Mouse (Mus musculus): Measurements from ENCODE around the gene Cdh13. TPM values are rescaled to one million over a fixed set of nuclear protein-coding genes. Genes with fewer than 3 reads are reported as not detected.

Gene Cdh13
- polyA plus RNA-seq, 1 experiment from 2014 or later, result 20.0 TPM

DNA sequence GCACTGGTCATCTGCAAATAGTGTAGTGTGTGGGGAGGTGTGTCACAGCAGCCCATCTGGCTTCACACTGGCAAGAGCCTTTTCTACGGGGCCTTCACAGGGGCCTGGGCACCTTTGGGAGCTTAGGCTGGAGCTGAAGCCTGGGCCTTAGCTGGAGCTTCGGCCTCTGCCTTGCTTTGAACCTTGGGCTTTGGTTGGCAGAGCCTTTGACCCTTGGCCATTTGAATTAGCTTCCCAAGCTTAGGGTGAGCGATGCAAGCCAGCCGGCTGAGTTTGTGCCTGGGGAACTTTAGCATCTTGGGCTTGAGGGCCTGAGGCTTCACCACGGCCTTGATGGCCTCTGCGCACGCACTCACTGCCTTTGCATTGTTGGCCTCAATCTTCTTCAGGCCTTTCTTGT, 98.1 kb downstream of the Cdh13 start:
- 92% methylated on average over 7 of the region's 7 CpGs for WGBS
- Histone ChIP-seq H3K9me3 (replicated peaks) (no peaks in the 10 kb centered on the region), H3K4me1 (peaks cover 10% of the 10 kb centered on the region; the same call in 1 of the 2 replicates), H3K27me3 (no peaks in the 10 kb centered on the region), H3K9ac (no peak overlapping the region), H3K4me2 (replicated peaks) (no peak overlapping the region), H3K4me3 (replicated peaks) (no peak overlapping the region), H3K27ac (replicated peaks) (no peak overlapping the region), H3K36me3 (no peaks in the 10 kb centered on the region)
- ATAC-seq (ENCODE audit: insufficient number of reproducible peaks, low FRiP score, low TSS enrichment, low read depth), result no peak

DNA sequence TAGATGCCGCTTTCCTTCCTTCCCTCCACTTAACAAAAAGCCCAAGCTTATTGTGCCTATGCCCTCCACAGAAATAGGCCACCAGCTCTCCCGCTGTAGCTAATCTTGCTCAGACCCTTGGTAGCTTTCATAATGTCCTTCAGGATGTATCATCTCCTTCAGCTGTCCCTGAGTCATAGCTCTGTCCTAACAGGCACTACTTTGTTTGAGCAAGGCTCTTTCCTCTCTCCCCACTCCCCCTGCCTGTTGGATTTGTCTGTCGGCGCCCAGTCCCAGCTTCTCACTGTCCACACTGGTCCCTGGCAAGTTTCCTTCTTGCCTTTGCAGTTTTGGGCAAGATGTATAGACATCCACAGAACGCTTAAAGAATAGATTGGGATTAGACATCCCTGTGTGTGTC, 100.8 kb downstream of the Cdh13 start:
- H3K36me3 ChIP-seq, result no peaks in the 10 kb centered on the region
- H3K9me3 ChIP-seq (replicated peaks), result no peaks in the 10 kb centered on the region
- no peak overlapping the region for H3K27ac ChIP-seq (replicated peaks)
- no peak overlapping the region for H3K9ac ChIP-seq
- 84% methylated on average over 5 of the region's 5 CpGs for WGBS
- H3K4me3 ChIP-seq (replicated peaks), result no peak overlapping the region
- H3K27me3 ChIP-seq, result no peaks in the 10 kb centered on the region
- ATAC-seq (ENCODE audit: insufficient number of reproducible peaks, low FRiP score, low TSS enrichment, low read depth), result no peak
- H3K4me2 ChIP-seq (replicated peaks), result no peak overlapping the region
- peaks cover 10% of the 10 kb centered on the region; the same call in 1 of the 2 replicates for H3K4me1 ChIP-seq

DNA sequence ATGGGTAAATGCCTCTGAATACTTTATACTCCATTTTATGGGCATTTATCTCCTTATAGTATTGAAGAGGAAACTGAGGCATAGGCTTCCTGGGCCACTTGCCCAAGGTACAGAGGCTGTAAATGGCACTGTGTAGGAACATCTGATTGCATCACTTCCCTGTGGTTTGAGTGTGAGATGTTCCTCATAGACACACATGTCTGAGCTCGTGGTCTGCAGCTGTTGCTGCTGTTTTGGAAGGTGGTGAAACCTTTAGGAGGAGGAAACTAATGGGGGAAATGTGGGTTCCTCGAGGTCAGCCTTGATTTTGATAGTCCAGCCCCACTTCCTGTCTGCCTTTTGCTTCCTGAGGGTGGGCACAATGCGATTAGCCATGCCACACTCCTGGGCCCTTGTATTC, 105.9 kb downstream of the Cdh13 start:
- no peak overlapping the region for H3K27ac ChIP-seq (replicated peaks)
- no peak for ATAC-seq (ENCODE audit: insufficient number of reproducible peaks, low FRiP score, low TSS enrichment, low read depth)
- WGBS, result 68% methylated on average over 3 of the region's 3 CpGs
- no peaks in the 10 kb centered on the region for H3K36me3 ChIP-seq
- H3K27me3 ChIP-seq, result no peaks in the 10 kb centered on the region
- no peak overlapping the region for H3K4me3 ChIP-seq (replicated peaks)
- H3K4me2 ChIP-seq (replicated peaks), result no peak overlapping the region
- no peaks in the 10 kb centered on the region for H3K9me3 ChIP-seq (replicated peaks)
- H3K4me1 ChIP-seq, result no peaks in the 10 kb centered on the region
- H3K9ac ChIP-seq, result no peak overlapping the region

DNA sequence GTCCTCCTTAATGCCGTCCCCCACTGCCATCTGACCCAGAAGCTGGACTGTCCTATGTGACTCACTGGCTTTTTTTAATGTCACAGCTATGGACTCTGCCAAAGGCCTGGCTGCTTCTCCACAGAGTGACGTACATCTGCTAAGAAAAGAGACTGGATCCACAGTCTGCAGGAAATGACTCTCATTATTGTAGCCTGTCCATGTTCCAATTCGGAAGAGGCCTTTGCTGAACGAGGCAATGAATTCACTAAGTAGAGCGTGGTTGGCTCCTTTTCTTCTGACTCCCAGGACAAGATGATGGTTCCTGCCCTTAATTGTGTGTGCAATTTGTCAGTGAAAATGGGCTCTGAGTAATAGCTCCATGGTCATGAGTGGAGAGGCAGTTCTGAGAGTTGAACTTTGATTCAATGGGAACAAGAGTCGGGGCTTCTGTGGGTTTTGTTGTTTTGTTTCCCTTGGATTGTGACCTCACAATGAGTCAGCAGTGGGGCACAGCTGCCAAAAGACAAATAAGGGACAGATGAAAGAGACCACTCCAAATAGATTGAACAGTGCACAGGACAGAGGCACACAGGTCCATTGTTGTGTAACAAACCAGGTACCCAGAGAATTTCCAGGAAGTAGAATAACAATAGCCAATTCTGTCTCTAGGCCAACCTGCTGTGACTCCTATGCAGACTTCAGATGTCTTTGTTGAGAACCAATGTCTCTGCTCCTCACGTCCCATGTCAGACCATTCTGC, 110.5 kb downstream of the Cdh13 start:
- no peaks in the 10 kb centered on the region for H3K9me3 ChIP-seq (replicated peaks)
- no peak overlapping the region for H3K4me2 ChIP-seq (replicated peaks)
- WGBS, result 81% methylated on average over 7 of the region's 7 CpGs
- no peak overlapping the region for H3K4me3 ChIP-seq (replicated peaks)
- no peak overlapping the region for H3K27ac ChIP-seq (replicated peaks)
- ATAC-seq (ENCODE audit: insufficient number of reproducible peaks, low FRiP score, low TSS enrichment, low read depth), result no peak
- no peaks in the 10 kb centered on the region for H3K4me1 ChIP-seq
- no peaks in the 10 kb centered on the region for H3K27me3 ChIP-seq
- H3K36me3 ChIP-seq, result no peaks in the 10 kb centered on the region
- H3K9ac ChIP-seq, result no peak overlapping the region

DNA sequence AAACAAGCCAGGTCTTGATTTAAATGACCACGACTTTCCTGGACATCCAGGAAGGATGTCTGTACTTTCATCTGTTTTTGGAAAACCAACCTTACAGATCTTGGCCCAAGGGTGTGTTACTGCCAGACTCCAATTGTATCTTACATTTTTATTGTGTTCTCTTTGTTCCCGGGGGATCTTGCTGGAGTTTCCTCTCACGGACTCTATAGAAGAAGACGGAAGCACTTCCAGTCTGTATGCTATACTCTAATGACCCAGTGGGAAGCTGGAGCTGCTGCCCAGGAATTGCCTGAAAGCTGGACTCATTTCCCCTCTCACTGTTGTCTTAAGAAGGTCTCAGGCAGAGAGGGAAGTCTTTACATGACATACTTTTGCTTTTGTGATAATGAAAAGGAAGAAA, 111.6 kb downstream of the Cdh13 start:
- Histone ChIP-seq H3K4me2 (replicated peaks) (no peak overlapping the region), H3K4me3 (replicated peaks) (no peak overlapping the region), H3K36me3 (no peaks in the 10 kb centered on the region), H3K27me3 (no peaks in the 10 kb centered on the region), H3K9ac (no peak overlapping the region), H3K4me1 (no peaks in the 10 kb centered on the region), H3K27ac (replicated peaks) (no peak overlapping the region), H3K9me3 (replicated peaks) (no peaks in the 10 kb centered on the region)
- 66% methylated on average over 4 of the region's 4 CpGs for WGBS
- no peak for ATAC-seq (ENCODE audit: insufficient number of reproducible peaks, low FRiP score, low TSS enrichment, low read depth)

DNA sequence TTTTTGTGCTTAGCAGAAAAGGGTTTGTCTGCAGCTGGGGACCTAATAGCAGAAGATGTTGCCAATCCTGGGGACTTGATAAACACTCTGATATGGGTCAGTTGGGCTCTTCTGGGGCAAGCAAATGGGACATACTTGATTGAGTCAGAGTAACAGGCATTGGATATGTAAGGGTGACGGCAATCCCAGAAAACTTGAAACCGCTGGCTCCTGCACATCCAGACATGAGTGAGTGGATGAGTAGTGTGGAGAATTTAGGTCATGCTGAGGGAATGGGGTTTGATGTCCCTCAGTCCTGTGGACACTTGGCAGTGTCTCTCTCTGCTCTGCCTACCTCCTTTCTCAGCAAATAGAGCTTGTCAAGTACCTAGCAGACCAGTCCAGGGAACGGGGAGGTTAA, 121.3 kb downstream of the Cdh13 start:
- H3K9me3 ChIP-seq (replicated peaks), result no peaks in the 10 kb centered on the region
- H3K4me2 ChIP-seq (replicated peaks), result no peak overlapping the region
- H3K27ac ChIP-seq (replicated peaks), result no peak overlapping the region
- ATAC-seq (ENCODE audit: insufficient number of reproducible peaks, low FRiP score, low TSS enrichment, low read depth), result no peak
- H3K4me1 ChIP-seq, result no peaks in the 10 kb centered on the region
- no peak overlapping the region for H3K9ac ChIP-seq
- 87% methylated on average over 3 of the region's 3 CpGs for WGBS
- H3K4me3 ChIP-seq (replicated peaks), result no peak overlapping the region
- H3K36me3 ChIP-seq, result no peaks in the 10 kb centered on the region
- H3K27me3 ChIP-seq, result no peaks in the 10 kb centered on the region

DNA sequence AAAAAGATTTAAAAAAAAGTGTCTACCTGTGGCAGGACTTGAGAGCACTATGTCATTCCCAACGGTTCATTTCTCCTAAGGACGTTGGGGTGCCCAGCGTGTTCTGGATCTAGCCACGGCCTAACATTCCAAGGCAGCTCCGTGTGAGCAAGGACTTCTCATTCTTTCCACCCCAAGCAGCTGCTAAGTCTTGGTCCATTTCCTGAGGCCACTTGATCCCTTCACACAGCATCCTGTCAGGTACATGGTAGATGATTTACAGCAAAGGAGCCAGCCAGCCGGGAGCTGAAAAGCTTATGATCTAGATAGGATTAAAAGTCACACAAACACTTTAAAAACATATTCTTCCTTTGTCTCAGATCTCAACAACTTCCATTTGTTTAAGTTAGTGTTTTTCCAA, 123.8 kb downstream of the Cdh13 start:
- ATAC-seq (ENCODE audit: insufficient number of reproducible peaks, low FRiP score, low TSS enrichment, low read depth), result no peak
- H3K4me3 ChIP-seq (replicated peaks), result no peak overlapping the region
- 76% methylated on average over 6 of the region's 6 CpGs for WGBS

DNA sequence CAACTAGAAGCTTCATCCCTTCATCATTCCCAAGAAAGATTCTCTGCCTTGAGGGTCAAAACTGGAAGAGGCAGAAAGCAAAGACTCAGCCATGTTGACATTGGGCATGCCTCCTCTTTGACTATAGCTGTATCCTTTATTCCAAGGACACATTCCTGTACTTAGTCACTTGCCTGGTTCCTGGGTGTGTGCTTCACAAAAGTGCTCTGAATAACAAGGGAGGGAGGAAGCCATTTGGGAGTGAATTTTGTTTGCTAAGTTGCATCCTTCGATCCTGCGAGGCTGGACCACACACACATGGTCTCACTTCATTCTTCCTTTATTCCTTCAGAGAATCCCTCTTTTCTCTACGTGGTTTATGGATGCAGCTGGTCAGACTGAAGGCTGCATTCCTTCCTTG, 125.9 kb downstream of the Cdh13 start:
- Histone ChIP-seq H3K4me1 (no peaks in the 10 kb centered on the region), H3K27ac (replicated peaks) (no peak overlapping the region), H3K36me3 (no peaks in the 10 kb centered on the region), H3K4me2 (replicated peaks) (no peak overlapping the region), H3K9ac (no peak overlapping the region), H3K9me3 (replicated peaks) (no peaks in the 10 kb centered on the region), H3K27me3 (no peaks in the 10 kb centered on the region), H3K4me3 (replicated peaks) (no peak overlapping the region)
- WGBS, result 79% methylated on average over 3 of the region's 3 CpGs
- no peak for ATAC-seq (ENCODE audit: insufficient number of reproducible peaks, low FRiP score, low TSS enrichment, low read depth)

More for the DNA sequence above, 123.8 kb downstream of the Cdh13 start:
- no peak overlapping the region for H3K4me2 ChIP-seq (replicated peaks)
- no peak overlapping the region for H3K9ac ChIP-seq
- no peak overlapping the region for H3K27ac ChIP-seq (replicated peaks)
- no peaks in the 10 kb centered on the region for H3K27me3 ChIP-seq
- no peaks in the 10 kb centered on the region for H3K9me3 ChIP-seq (replicated peaks)
- H3K36me3 ChIP-seq, result no peaks in the 10 kb centered on the region
- no peaks in the 10 kb centered on the region for H3K4me1 ChIP-seq

DNA sequence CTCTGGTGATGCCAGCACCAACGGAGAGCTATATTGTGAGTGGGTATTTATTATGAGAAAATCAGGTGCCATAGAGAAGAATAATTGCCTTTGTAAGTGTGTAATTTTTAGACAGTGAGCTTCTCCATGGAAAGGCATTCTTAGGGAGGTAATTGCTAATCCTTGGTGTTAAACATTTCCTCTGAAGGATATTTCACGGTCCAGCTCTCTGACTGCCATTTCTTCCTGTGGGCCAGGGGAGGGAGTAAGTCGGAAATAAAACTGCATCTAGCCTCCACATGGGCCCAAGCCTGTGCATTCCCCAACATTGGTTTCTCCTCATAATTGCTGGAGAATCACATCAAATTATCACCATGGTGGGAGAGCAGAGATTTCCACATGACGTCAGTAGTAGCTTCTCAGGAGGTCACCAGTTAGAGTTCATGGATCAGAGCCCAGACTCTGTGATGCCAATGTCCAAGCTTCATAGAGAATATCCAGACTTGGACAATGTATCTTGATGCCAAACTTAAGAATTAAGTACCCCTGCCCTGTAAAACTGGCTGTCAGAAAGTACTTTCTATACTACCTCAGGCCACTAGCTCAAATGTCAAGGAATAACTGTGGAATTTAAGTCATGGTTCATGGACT, 126.9 kb downstream of the Cdh13 start:
- ATAC-seq (ENCODE audit: insufficient number of reproducible peaks, low FRiP score, low TSS enrichment, low read depth), result no peak
- 79% methylated on average over 4 of the region's 4 CpGs for WGBS
- no peak overlapping the region for H3K9ac ChIP-seq

DNA sequence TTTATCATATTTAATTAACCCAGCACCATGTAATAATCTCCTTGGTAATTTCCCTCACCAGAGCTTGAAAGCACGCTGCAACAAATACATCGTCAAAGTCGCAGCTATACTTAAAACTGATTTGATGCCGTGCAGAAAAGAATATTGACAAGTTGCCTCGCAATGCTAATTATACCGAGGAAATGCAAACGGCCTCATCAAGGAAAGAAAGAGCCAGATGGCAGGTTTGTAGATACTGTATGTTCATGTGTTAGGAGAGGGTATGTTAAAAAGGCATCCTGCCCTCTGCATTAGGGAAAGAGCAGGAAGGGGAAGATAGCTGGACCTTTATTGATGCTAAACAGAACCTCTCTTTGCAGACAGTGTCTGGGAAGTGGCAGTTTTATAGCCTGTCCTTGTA, 132.1 kb downstream of the Cdh13 start:
- no peak for ATAC-seq (ENCODE audit: insufficient number of reproducible peaks, low FRiP score, low TSS enrichment, low read depth)
- no peak overlapping the region for H3K27ac ChIP-seq (replicated peaks)
- H3K4me3 ChIP-seq (replicated peaks), result no peak overlapping the region
- WGBS, result 89% methylated on average over 7 of the region's 7 CpGs
- H3K36me3 ChIP-seq, result no peaks in the 10 kb centered on the region
- no peaks in the 10 kb centered on the region for H3K4me1 ChIP-seq
- no peaks in the 10 kb centered on the region for H3K9me3 ChIP-seq (replicated peaks)
- no peaks in the 10 kb centered on the region for H3K27me3 ChIP-seq
- H3K9ac ChIP-seq, result no peak overlapping the region
- no peak overlapping the region for H3K4me2 ChIP-seq (replicated peaks)

More for the DNA sequence above, 126.9 kb downstream of the Cdh13 start:
- H3K4me2 ChIP-seq (replicated peaks), result no peak overlapping the region
- H3K9me3 ChIP-seq (replicated peaks), result no peaks in the 10 kb centered on the region
- H3K27ac ChIP-seq (replicated peaks), result no peak overlapping the region
- no peaks in the 10 kb centered on the region for H3K36me3 ChIP-seq
- H3K27me3 ChIP-seq, result no peaks in the 10 kb centered on the region
- H3K4me3 ChIP-seq (replicated peaks), result no peak overlapping the region
- no peaks in the 10 kb centered on the region for H3K4me1 ChIP-seq

DNA sequence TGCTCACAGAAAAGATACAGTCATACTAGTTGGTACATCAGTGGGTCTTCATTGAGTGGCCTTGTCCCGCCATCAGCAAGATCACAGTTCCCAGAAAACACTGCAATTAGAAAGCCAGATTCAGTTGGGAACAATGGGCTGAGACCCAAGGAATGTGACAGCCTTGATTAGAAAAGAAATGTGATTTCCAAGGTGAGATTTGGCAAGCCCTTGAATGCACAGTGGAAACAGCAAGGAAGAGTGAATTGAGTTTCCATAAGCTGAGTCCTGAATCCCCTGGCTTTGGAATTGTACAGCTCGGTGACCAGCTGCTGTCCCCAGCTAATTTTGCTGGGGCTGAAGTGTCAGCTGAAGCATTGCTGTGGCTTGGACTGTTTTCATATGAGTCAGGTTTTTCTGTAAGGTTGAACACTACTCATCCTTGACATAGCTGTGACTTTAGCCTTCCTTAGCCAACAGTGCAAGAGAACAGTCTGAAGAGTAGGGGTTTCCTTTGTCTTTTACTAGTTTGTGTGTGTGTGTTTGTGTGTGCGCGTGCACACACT, 133.3 kb downstream of the Cdh13 start:
- Histone ChIP-seq H3K4me2 (replicated peaks) (no peak overlapping the region), H3K36me3 (no peaks in the 10 kb centered on the region), H3K4me3 (replicated peaks) (no peak overlapping the region), H3K27me3 (no peaks in the 10 kb centered on the region), H3K9ac (no peak overlapping the region), H3K4me1 (no peaks in the 10 kb centered on the region), H3K9me3 (replicated peaks) (no peaks in the 10 kb centered on the region), H3K27ac (replicated peaks) (no peak overlapping the region)
- 93% methylated on average over 4 of the region's 4 CpGs for WGBS
- ATAC-seq (ENCODE audit: insufficient number of reproducible peaks, low FRiP score, low TSS enrichment, low read depth), result no peak
